Mouse (Mus musculus) myocyte (in vitro differentiated cells): ENCODE data around the gene Tpra1.

Experiments
- CEBPB ChIP-seq: IDR thresholded peaks from 2 replicates; pipeline ENCODE4 v1.6.1; 2011; ENCODE audit warnings: mild to moderate bottlenecking, moderate library complexity; ENCODE audit not compliant: poor library complexity, insufficient read depth, severe bottlenecking
- E2F4 ChIP-seq: IDR thresholded peaks from one replicate; pipeline ENCODE4 v1.6.1; 2011; ENCODE audit warnings: mild to moderate bottlenecking, control low read depth, moderate library complexity; ENCODE audit not compliant: insufficient read depth
- MAX ChIP-seq: IDR thresholded peaks from one replicate; pipeline ENCODE4 v1.6.1; 2011; ENCODE audit warnings: low read depth, mild to moderate bottlenecking, control low read depth
- MYOD1 ChIP-seq, 3 experiments: IDR thresholded peaks; one replicate each; pipeline ENCODE4 v1.6.1; 2011; ENCODE audit warnings: control low read depth in 2 of 3, low read depth in 2 of 3, mild to moderate bottlenecking in 2 of 3, moderate library complexity in 1 of 3; ENCODE audit not compliant: insufficient read length in 2 of 3, control insufficient read depth in 1 of 3
- POLR2A ChIP-seq: IDR thresholded peaks from one replicate; pipeline ENCODE4 v1.6.1; 2011; ENCODE audit warnings: low read depth, mild to moderate bottlenecking, control low read depth, moderate library complexity; ENCODE audit not compliant: insufficient read length
- POLR2AphosphoS2 ChIP-seq: IDR thresholded peaks from one replicate; pipeline ENCODE4 v1.6.1; 2011; ENCODE audit warnings: low read depth, control low read depth; ENCODE audit not compliant: insufficient read length
- SRF ChIP-seq: IDR thresholded peaks from one replicate; pipeline ENCODE4 v1.6.1; 2011; ENCODE audit warnings: low read depth; ENCODE audit not compliant: control insufficient read depth, insufficient read length
- TCF12 ChIP-seq: IDR thresholded peaks from one replicate; pipeline ENCODE4 v1.6.1; 2011; ENCODE audit warnings: mild to moderate bottlenecking, control low read depth; ENCODE audit not compliant: poor library complexity, insufficient read depth, severe bottlenecking

DNA sequence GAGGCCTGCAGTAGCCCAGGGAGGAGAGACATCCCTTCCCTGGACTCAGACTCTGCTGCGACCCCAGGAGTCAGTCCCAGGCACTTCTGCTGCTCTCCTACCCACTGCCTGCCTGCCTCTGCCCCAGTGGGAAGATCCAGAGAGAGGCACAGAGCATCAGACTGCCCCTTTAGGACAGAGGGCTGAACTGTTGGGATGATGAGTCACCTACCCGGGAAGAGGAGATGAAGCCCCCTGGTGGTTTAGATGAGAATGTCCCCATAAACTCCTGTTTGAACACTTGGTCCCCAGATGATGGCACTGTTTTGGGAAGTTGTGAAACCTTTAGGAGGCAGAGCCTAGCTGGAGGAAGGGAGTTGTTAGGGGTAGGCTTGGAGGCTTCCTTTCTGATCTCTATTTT, 41.1 kb upstream of the Tpra1 start:
- no peak for TF ChIP-seq POLR2A
- TF ChIP-seq MAX = no peak
- no peak for TF ChIP-seq E2F4
- TF ChIP-seq TCF12 = no peak
- no peak for TF ChIP-seq POLR2AphosphoS2
- no peak for TF ChIP-seq MYOD1 (IDR thresholded peaks at IDR 0.05; ENCODE audit: control insufficient read depth in 1 of 3, insufficient read length in 2 of 3, low read depth in 2 of 3)
- no peak for TF ChIP-seq CEBPB
- TF ChIP-seq SRF = no peak
